Mouse (Mus musculus): ENCODE measurements around the gene Zfp990. TPM values are rescaled to one million over a fixed set of nuclear protein-coding genes. Genes with fewer than 3 reads are reported as not detected.

The Zfp990 gene
- polyA plus RNA-seq, 1 experiment from 2014 or later: not detected

Other genes starting within 250 kb of the Zfp990 start
- gene Tnfrsf8, start 195.6 kb upstream of the Zfp990 start, polyA plus RNA-seq (2016; fragmentation: Nextera tagmentation; extraction: Ambion mirVana): 0.10 and 0.21 TPM in 2 replicates
- 0.17 and 0.38 TPM in 2 replicates for gene Gm13212, start 74.4 kb downstream of the Zfp990 start, polyA plus RNA-seq (2016; fragmentation: Nextera tagmentation; extraction: Ambion mirVana)
- not detected in 2 replicates for gene Zfp980, start 159.9 kb downstream of the Zfp990 start, polyA plus RNA-seq (2016; fragmentation: Nextera tagmentation; extraction: Ambion mirVana)

Measured in forebrain, embryonic 12.5 days (tissue).